Mouse (Mus musculus): ENCODE measurements around the gene Cbx8. TPM values are rescaled to one million over a fixed set of nuclear protein-coding genes. Genes with fewer than 3 reads are reported as not detected.

Cbx8 gene
- polyA plus RNA-seq, 1 experiment from 2014 or later: 13.0 TPM

GRCm38 (mm10) chr11:119066841-119067240 is 26.1 kb upstream of the Cbx8 start:
- 80% methylated on average over 8 of the region's 8 CpGs for WGBS
- no peak for DNase-seq (ENCODE audit: low spot score)
- Histone ChIP-seq H3K27me3 (ENCODE audit: insufficient read depth, poor library complexity, severe bottlenecking) (peaks cover 65% of the 10 kb centered on the region), H3K27ac (no peak overlapping the region), H3K4me1 (replicated peaks) (peaks cover 8% of the 10 kb centered on the region; the same call in 1 of the 2 replicates), H3K9me3 (no peaks in the 10 kb centered on the region), H3K4me3 (no peak overlapping the region), H3K36me3 (no peaks in the 10 kb centered on the region)

- 3% methylated on average over 3 of the region's 3 CpGs for WGBS
- peaks cover 99% of the 10 kb centered on the region for H3K27me3 ChIP-seq (ENCODE audit: insufficient read depth, poor library complexity, severe bottlenecking)
- H3K9me3 ChIP-seq: no peaks in the 10 kb centered on the region
- peaks cover 48% of the 10 kb centered on the region for H3K4me1 ChIP-seq (replicated peaks)
- H3K4me3 ChIP-seq: peak overlapping the region; percentile 72; the same call in 1 of the 2 replicates
- no peaks in the 10 kb centered on the region for H3K36me3 ChIP-seq
- DNase-seq (ENCODE audit: low spot score): no peak
- no peak overlapping the region for H3K27ac ChIP-seq
Observed at GRCm38 (mm10) chr11:119059256-119059655, 18.5 kb upstream of the Cbx8 start.

DNA sequence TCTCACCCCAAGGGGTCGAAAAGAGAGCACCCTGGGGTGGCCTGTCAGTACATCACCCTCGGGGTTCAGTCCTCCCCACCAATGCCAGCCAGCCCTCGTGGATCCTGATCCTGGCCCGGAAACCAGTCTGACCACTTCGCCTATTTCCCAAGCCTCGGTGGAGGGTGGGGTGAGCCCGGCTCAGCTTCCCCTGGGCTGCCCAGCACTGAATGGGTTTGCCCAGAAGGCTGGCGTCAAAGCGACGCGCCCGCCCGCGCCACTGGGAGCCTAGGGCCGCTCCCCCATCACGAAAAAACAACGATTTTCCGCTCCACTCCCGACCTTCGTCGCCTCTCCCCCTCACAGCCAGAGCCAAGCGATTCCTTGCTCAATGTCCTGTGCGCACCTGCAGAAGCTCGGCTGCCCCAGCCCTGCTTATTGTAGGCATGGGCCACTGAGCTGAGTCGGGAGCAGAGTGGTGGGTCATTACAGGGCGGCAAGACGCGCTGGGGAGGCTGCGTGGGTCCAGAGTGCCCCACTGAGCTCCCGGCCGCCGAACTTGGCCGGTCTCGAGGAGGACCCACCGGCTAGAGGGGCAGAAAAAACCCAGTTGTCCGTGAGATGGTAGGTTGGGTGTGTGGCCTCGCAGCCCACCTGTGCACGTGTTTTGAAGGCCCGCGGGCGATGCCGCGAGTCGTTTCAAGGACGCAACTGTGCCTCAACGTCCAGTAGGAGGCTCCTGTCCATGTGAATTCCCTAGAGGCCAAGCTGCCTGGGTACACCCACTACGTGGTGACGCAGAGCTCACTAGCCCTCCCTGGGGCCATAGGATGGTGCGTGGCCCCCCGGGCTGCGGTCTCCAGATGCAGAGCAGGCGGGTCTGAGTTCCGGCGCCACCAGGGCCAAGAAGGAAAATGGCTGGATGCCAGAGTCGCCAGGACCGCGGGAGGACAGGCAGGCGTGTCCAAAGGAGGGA is 17.5 kb upstream of the Cbx8 start:
- peak; percentile 49 for DNase-seq (ENCODE audit: low spot score)
- H3K27ac ChIP-seq: peak overlapping the region; percentile 73
- H3K9me3 ChIP-seq: no peaks in the 10 kb centered on the region
- H3K4me3 ChIP-seq: peak overlapping the region; percentile 72
- H3K36me3 ChIP-seq: no peaks in the 10 kb centered on the region
- WGBS: 2% methylated on average over 58 of the region's 58 CpGs
- peaks cover 58% of the 10 kb centered on the region for H3K4me1 ChIP-seq (replicated peaks)
- peaks cover 100% of the 10 kb centered on the region for H3K27me3 ChIP-seq (ENCODE audit: insufficient read depth, poor library complexity, severe bottlenecking)

DNA sequence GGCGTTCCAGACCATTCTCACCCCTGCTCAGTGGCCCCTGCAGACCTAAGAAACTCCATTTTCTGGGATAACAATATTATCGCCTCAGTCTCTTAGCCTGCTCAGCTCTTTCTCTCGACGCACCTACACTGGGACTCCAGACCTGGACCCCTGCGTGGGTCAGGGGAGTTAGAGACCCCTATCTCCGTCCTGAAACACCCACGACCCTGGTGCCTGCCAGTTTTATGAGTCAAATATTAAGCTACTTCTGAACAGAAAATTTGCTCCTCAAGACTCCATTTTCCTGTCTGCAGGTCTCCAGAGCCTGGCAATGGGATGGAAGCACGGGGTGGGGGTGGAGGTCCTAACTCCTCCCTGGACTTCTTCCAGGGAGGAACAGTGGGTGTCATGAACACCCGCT is 16.5 kb upstream of the Cbx8 start:
- Histone ChIP-seq H3K9me3 (no peaks in the 10 kb centered on the region), H3K27ac (peak overlapping the region; percentile 99), H3K4me1 (replicated peaks) (peaks cover 68% of the 10 kb centered on the region), H3K27me3 (ENCODE audit: insufficient read depth, poor library complexity, severe bottlenecking) (peaks cover 100% of the 10 kb centered on the region), H3K36me3 (no peaks in the 10 kb centered on the region), H3K4me3 (peak overlapping the region; percentile 72)
- no peak for DNase-seq (ENCODE audit: low spot score)
- WGBS: 1% methylated on average over 9 of the region's 9 CpGs

- Histone ChIP-seq H3K36me3 (no peaks in the 10 kb centered on the region), H3K9me3 (no peaks in the 10 kb centered on the region), H3K27me3 (ENCODE audit: insufficient read depth, poor library complexity, severe bottlenecking) (peaks cover 100% of the 10 kb centered on the region), H3K4me3 (peak overlapping the region; percentile 72), H3K27ac (peak overlapping the region; percentile 99), H3K4me1 (replicated peaks) (peaks cover 73% of the 10 kb centered on the region)
- WGBS: under 1% methylated on average over 65 of the region's 65 CpGs
- DNase-seq (ENCODE audit: low spot score): peak; percentile 81
Observed at GRCm38 (mm10) chr11:119056301-119057211, 15.8 kb upstream of the Cbx8 start.

- peak overlapping the region; percentile 72 for H3K27ac ChIP-seq
- H3K27me3 ChIP-seq (ENCODE audit: insufficient read depth, poor library complexity, severe bottlenecking): peaks cover 100% of the 10 kb centered on the region
- H3K9me3 ChIP-seq: no peaks in the 10 kb centered on the region
- H3K4me3 ChIP-seq: peak overlapping the region; percentile 72
- peak; percentile 40 for DNase-seq (ENCODE audit: low spot score)
- 2% methylated on average over 32 of the region's 32 CpGs for WGBS
- no peaks in the 10 kb centered on the region for H3K36me3 ChIP-seq
- H3K4me1 ChIP-seq (replicated peaks): peaks cover 73% of the 10 kb centered on the region
Observed at GRCm38 (mm10) chr11:119055571-119056131, 14.9 kb upstream of the Cbx8 start.

GRCm38 (mm10) chr11:119054351-119055345 is 13.9 kb upstream of the Cbx8 start:
- H3K27ac ChIP-seq: peak overlapping the region; percentile 90
- peak; percentile 54 for DNase-seq (ENCODE audit: low spot score)
- peaks cover 73% of the 10 kb centered on the region for H3K4me1 ChIP-seq (replicated peaks)
- peaks cover 100% of the 10 kb centered on the region for H3K27me3 ChIP-seq (ENCODE audit: insufficient read depth, poor library complexity, severe bottlenecking)
- H3K36me3 ChIP-seq: no peaks in the 10 kb centered on the region
- WGBS: 2% methylated on average over 47 of the region's 47 CpGs
- H3K9me3 ChIP-seq: no peaks in the 10 kb centered on the region
- peak overlapping the region; percentile 72 for H3K4me3 ChIP-seq

DNA sequence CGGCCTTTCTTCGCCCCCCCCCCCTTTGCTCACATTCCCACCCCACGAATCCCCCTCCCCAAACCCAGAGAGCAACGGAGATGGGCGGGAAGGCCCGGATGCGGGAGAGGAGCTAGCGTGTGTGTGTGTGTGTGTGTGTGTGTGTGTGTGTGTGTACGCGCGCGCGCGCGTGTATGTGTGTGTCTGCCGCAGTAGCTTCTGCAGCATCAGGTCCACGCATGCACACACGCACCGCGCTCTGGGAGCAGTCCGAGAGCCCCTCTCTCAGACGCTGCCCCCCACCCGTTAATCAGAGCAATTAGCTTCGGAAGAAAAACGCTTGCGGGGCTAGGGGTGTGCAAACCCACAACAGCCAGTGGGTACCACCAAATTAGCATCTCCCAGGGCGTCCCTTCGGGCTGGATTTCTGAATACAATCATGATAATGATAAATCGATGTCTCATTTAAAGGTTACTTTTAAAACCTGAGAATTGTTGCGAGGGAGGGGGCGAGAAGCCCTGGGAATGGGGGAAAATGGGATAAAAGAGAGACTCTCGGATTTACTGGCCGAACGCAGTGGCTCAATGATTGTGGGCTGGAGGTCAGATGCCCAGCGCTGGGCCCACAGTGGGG is 13.1 kb upstream of the Cbx8 start:
- WGBS: under 1% methylated on average over 34 of the region's 35 CpGs
- DNase-seq (ENCODE audit: low spot score): no peak
- no peaks in the 10 kb centered on the region for H3K36me3 ChIP-seq
- no peaks in the 10 kb centered on the region for H3K9me3 ChIP-seq
- H3K27ac ChIP-seq: peak overlapping the region; percentile 90
- peaks cover 74% of the 10 kb centered on the region for H3K4me1 ChIP-seq (replicated peaks)
- H3K4me3 ChIP-seq: peak overlapping the region; percentile 55
- H3K27me3 ChIP-seq (ENCODE audit: insufficient read depth, poor library complexity, severe bottlenecking): peaks cover 100% of the 10 kb centered on the region

GRCm38 (mm10) chr11:119053257-119053670 is 12.5 kb upstream of the Cbx8 start:
- H3K4me1 ChIP-seq (replicated peaks): peaks cover 73% of the 10 kb centered on the region
- WGBS: under 1% methylated on average over 42 of the region's 42 CpGs
- peaks cover 100% of the 10 kb centered on the region for H3K27me3 ChIP-seq (ENCODE audit: insufficient read depth, poor library complexity, severe bottlenecking)

GRCm38 (mm10) chr11:119052661-119053256 is 12.0 kb upstream of the Cbx8 start:
- H3K27me3 ChIP-seq (ENCODE audit: insufficient read depth, poor library complexity, severe bottlenecking): peaks cover 100% of the 10 kb centered on the region
- DNase-seq (ENCODE audit: low spot score): peak; percentile 74
- no peaks in the 10 kb centered on the region for H3K9me3 ChIP-seq
- under 1% methylated on average over 13 of the region's 13 CpGs for WGBS
- H3K4me1 ChIP-seq (replicated peaks): peaks cover 73% of the 10 kb centered on the region
- peak overlapping the region; percentile 90 for H3K27ac ChIP-seq
- peak overlapping the region; percentile 55 for H3K4me3 ChIP-seq
- H3K36me3 ChIP-seq: no peaks in the 10 kb centered on the region

More at GRCm38 (mm10) chr11:119053257-119053670, 12.5 kb upstream of the Cbx8 start:
- H3K9me3 ChIP-seq: no peaks in the 10 kb centered on the region
- no peaks in the 10 kb centered on the region for H3K36me3 ChIP-seq
- H3K4me3 ChIP-seq: peak overlapping the region; percentile 55
- DNase-seq (ENCODE audit: low spot score): peak; percentile 92
- H3K27ac ChIP-seq: peak overlapping the region; percentile 90
